Mouse (Mus musculus) embryonic stem cell, embryonic (primary cell): ENCODE results near the gene Arhgap33.

Experiments
- CTCF ChIA-PET, 4 experiments: fragments of 300-600 bp in 2 of 4; fragments of 350-600 bp in 2 of 4; sonication (Branson Sonifier 250); formaldehyde crosslinking; loops; one replicate each; lab custom pipeline; 2022; ENCODE audit warnings: inconsistent platforms in 2 of 4; lab: Charles Lee
- POLR2A ChIA-PET, 4 experiments: fragments of 300-600 bp in 2 of 4; fragments of 350-600 bp in 2 of 4; sonication (Branson Sonifier 250); formaldehyde crosslinking; loops; one replicate each; lab custom pipeline; 2022; ENCODE audit warnings: antibody characterized with exemption in 4 of 4, inconsistent platforms in 1 of 4; lab: Charles Lee

The Arhgap33 gene

DNA sequence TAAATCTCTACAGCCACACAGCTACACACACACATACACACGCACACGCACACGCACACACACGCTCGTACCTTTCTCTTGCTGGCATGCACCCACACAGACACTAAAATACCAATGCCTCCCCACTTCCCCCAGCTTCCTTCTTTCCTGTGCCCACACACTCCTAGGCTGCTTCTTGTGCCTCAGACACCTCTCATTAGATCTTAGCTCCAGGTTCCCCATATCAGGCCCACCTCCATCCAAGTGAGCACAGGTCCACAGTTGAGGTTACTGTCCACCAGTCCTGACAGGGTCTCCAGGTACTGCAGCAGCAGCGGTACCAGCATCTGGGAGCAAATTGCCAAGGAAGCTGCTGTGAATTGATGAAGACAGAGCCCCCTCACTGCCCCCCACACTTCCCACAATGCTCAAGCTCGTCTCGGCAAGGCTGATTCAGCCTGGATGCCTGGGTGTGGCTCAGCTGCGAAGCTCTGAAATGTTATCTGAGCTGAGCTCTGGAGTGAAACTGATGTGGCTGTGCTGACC is 3.5 kb downstream of the Arhgap33 start:
- CTCF ChIA-PET, result interaction anchor here in 2 of 4 experiments (0.7 to 1.1 kb wide), 2 partner anchors 26 to 134 kb away, joined by 3 read pairs; partner anchors contain the start of gene Haus5 (in 1 of the 2)
- POLR2A ChIA-PET, result interaction anchor here in 2 of 4 experiments (0.6 to 1.4 kb wide), 4 partner anchors 9 to 168 kb away, joined by 3 to 4 read pairs (median 3); partner anchors contain the start of gene Proser3 (in 1 of the 2)

DNA sequence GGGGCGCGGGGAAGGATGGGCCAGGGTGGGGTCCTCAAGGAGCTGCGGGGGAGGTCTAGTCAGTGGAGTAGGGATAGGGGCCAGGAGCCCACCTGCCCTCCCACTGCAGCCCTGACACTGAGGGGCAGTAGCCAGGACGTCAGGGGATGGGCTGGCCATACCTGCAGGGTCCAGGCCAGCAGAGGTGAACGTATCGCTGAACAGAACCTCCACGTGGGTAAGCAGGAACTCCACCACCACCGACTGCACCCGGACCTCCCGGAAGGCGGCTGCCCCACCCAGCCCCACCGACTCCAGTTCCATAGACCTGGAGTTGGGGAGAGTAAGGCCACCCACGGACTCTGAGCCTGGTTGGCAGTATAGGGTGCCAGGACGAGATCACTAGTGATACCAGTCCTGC is 7.9 kb downstream of the Arhgap33 start:
- ChIA-PET POLR2A (interaction anchor here in 3 of 4 experiments (0.9 to 2.7 kb wide), 4 partner anchors 9 to 31 kb away, joined by 3 to 11 read pairs (median 6); partner anchors contain the start of gene Proser3 (in 1 of the 3)), CTCF (interaction anchor here in 3 of 4 experiments (0.6 to 2.2 kb wide), 7 partner anchors 34 to 597 kb away, joined by 3 to 8 read pairs (median 4); partner anchors contain the start of gene Prodh2 (in 1 of the 3))

DNA sequence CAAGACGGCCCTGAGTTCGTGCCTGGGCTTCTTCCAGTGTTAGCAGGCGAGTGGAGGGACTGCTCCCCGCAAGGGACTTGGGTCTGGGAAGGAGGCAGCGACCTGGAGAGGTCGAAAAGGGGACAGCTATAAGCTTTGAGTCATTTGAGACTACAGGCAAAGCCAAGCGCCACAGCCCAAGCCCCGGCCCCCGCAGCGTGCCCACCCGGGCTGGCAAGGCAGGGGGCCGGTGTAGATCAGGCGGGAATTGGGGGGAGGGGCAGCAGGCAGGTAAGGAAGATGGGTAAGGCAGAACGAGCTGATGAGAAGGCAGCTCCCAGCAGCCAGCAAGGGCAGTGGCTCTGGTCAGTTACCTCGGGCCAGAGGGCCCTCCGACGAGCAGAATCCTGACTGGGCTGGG is 8.5 kb downstream of the Arhgap33 start:
- POLR2A ChIA-PET, result interaction anchor here in 3 of 4 experiments (0.9 to 2.7 kb wide), 4 partner anchors 8 to 26 kb away, joined by 3 to 11 read pairs (median 7); partner anchors contain the start of gene Proser3 (in 1 of the 3)
- CTCF ChIA-PET, result interaction anchor here (0.6 to 2.2 kb wide), 7 partner anchors 33 to 598 kb away, joined by 3 to 8 read pairs (median 3); partner anchors contain the start of gene Prodh2 (in 1 of the 4)

DNA sequence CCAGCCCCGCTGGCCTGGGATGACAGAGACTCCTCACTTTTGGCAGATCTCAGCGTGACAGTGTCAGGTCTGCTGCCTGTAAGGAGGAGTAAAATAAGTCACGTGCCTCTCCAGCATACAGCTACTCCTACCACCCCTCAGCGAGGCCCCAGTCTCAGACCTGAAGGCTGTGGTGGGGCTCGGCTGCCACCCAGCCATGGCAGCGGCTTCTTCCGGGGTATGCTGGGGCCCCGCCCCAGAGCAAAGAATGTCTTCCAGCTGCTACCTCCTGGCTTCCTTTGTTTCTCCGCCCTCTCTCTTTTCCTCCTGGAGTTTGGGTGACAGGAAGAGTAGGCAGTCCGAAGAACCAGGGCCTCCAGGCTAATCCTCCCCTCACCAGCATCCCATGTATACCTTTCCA is 8.9 kb downstream of the Arhgap33 start:
- ChIA-PET CTCF (interaction anchor here in 2 of 4 experiments (0.5 to 2.2 kb wide), 3 partner anchors 33 to 311 kb away, joined by 3 to 8 read pairs (median 3); no protein-coding TSS in a partner anchor), POLR2A (interaction anchor here in 2 of 4 experiments (1.3 to 2.7 kb wide), 4 partner anchors 8 to 21 kb away, joined by 3 to 11 read pairs (median 7); no protein-coding TSS in a partner anchor)

DNA sequence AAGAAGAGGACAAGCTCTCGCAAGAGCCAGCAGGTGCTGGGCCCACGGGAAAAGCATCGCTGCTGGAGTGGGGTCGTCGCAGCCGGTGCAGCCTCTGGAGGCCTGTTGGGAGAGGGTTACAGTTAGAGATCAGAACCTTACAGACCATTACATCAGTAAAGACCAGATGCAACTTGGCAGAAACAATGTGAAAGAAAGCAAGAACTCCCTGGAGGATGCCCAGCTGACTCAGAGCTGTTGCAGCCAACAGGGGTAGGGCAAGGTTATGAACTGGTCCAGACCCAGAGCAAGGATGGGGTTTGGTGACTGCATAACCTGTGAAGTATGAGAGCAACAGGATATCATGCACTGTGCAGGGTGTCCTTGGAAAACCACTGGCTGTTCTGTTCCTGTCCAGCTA is 10.4 kb downstream of the Arhgap33 start:
- POLR2A ChIA-PET, result interaction anchor here in 3 of 4 experiments (0.6 to 2.0 kb wide), 12 partner anchors 8 to 449 kb away, joined by 3 to 6 read pairs (median 4); partner anchors contain the start of genes Fam187b (in 1 of the 3) and Haus5 (in 1 of the 3)
- CTCF ChIA-PET, result interaction anchor here (0.6 to 2.2 kb wide), 6 partner anchors 8 to 89 kb away, joined by 3 to 8 read pairs (median 4); no protein-coding TSS in a partner anchor

DNA sequence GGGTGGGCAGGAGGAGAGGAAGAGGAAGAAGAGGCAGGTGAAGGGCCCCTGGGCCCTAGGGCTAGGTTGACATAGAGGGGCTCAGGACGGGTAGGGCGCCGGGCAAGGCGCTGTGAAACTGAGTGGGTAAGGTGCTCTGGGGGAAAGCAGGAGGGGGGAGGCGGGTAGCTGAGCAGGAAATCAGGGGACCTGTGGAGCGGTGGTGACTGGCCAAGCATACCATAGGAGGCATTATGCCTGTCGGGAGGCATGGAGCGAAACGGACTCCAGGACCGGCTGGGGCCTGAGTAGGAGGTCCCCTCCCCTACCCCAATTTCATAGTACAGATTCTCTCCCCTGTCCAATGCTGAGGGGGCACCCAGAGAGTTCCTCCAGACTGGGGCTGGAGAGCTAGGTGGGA is 12.0 kb downstream of the Arhgap33 start:
- ChIA-PET CTCF (interaction anchor here in 1 of 4 experiments (1.6 kb wide), 1 partner anchor 31 kb away, joined by 6 read pairs; no protein-coding TSS in a partner anchor), POLR2A (interaction anchor here in 3 of 4 experiments (0.6 to 1.7 kb wide), 7 partner anchors 8 to 142 kb away, joined by 3 to 6 read pairs (median 3); partner anchors contain the start of genes Haus5 (in 1 of the 3), Hspb6 (in 1 of the 3) and Proser3 (in 1 of the 3))

DNA sequence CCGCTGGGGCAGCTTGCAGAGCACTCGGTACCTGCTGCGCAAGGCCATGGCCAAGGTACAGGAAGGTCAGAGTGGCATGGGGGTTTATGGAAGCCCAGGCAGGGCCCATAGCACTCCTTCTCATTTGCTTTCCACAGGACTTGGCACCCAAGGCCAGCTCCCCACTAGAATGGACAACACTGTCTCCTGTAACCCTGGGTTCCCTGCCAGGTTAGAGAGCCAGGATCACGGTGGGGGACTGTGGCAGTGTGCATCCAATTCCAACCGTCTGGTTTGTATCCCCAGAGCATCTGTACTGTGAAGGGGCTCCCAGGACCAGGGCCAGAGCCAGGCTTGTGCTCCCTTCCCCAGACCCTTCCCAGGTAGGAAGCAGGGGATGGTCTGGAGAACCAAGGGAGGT is 14.0 kb downstream of the Arhgap33 start:
- POLR2A ChIA-PET, result interaction anchor here in 1 of 4 experiments (1.1 kb wide), 1 partner anchor 32 kb away, joined by 3 read pairs; the partner anchor contains the start of genes Hspb6 and Proser3
- CTCF ChIA-PET, result interaction anchor here in 1 of 4 experiments (0.5 kb wide), 1 partner anchor 92 kb away, joined by 3 read pairs; the partner anchor contains the start of gene Upk1a

DNA sequence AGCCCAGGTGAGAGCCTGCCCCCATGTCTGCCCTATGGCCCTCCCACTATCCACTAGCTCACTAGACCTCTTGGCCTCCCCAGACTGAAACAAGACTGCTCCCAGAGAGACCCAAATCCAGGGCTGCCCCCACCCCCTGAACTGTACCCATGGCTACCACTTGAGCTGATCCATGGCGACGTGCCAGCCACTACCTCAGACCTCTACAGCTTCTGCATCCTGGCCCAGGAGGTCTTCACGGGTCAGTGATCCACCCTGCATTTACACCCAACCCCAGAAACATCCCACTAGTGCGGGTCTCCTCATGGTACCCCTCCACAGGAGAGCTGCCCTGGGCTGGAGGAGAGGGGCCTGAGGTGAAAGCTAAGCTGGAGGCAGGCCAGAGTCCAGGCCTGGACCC is 14.5 kb downstream of the Arhgap33 start:
- CTCF ChIA-PET, result no interaction called here
- POLR2A ChIA-PET, result interaction anchor here in 2 of 4 experiments (0.6 to 1.1 kb wide), 2 partner anchors 32 to 1854 kb away, joined by 3 to 4 read pairs; partner anchors contain the start of genes Hspb6 (in 1 of the 2) and Proser3 (in 1 of the 2)

DNA sequence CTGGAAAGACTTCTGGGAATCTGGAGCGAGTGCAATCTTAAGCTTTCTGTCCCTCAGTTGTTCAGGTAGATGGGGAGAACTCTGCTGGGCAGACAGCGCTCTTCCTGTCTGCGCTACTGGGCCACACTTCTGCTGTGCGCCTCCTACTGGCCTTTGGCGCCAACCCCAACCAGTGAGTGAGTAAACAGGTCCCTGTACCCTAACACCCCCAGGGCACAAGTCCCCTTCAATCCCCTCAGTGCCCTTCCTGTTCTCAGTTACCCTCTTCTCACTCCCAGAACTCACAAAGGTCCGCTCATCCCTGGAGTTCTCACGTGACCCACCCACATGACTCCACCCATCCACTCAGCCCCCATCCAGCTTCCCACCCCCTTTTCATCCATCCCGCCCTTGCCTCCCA is 16.5 kb downstream of the Arhgap33 start:
- ChIA-PET CTCF (interaction anchor here in 3 of 4 experiments (0.7 to 1.7 kb wide), 13 partner anchors 11 to 212 kb away, joined by 3 to 7 read pairs (median 3); partner anchors contain the start of gene Cox6b1 (in 1 of the 3)), POLR2A (interaction anchor here in 3 of 4 experiments (0.5 to 1.8 kb wide), 9 partner anchors 9 to 182 kb away, joined by 3 to 10 read pairs (median 3); partner anchors contain the start of gene Kmt2b (in 1 of the 3))

DNA sequence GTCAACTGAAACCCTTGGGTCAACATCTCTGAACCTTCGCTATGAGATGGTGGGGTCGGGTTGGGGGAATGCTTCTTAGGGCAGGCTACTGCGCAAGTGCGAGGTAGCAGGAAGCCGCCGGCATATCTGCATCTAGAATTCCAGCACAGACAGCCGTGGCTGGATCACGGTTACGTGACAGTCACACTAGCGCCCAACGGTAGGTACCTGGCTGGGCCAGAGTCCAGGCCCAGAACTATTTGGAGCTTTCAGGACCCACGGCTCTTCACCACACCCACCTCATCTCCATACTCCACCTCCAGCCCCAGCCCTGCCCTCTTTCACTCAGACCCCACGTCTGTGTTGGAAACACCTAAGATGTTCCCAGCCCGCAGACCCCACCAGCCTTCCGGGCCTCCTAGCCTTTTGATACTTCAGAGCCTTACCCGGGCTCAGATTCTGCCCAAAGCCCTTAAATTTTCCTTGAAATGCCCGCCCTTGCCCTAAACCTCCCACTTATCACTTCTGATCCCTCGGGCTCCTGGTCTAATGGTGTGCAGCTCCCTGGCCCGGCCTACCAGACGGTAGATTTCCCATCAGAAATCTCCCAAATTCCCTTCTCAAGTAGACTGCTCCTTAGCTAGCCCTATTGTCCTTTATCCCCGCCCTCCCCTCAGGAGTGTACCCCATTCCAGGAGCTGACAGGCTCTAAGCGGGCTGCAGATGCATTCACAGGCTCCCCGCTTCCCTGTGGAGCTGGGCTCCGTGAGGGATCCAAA is 19.7 kb downstream of the Arhgap33 start:
- POLR2A ChIA-PET, result interaction anchor here in 3 of 4 experiments (0.5 to 2.5 kb wide), 18 partner anchors 9 to 1096 kb away, joined by 3 to 16 read pairs (median 4); partner anchors contain the start of genes Aplp1 (in 1 of the 3), E130208F15Rik (in 1 of the 3), Haus5 (in 1 of the 3) and Hspb6 (in 1 of the 3)

DNA sequence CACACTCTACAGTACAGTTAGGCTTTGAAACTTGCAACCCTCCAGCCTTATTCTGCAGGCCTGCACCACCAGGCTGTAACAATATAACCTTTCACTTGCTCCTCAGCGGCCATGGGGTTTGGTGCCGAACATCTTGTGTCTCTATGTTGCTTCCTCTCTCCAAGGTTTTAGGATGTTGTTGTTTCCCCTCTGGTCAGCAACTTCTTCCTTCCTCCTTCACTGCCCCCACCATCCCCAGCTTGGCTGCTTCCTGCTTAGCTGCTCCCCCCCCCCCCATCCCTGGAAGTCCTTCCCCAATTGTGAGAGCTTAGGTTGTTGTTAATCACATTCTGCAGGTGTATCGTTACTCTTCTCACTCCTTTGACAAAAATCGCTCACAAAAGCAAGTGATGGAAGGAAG is 26.8 kb downstream of the Arhgap33 start:
- CTCF ChIA-PET, result interaction anchor here in 1 of 4 experiments (0.6 kb wide), 1 partner anchor 451 kb away, joined by 3 read pairs; no protein-coding TSS in a partner anchor
- POLR2A ChIA-PET, result no interaction called here

More for the DNA sequence above, 19.7 kb downstream of the Arhgap33 start:
- CTCF ChIA-PET, result interaction anchor here (0.5 to 1.5 kb wide), 16 partner anchors 23 to 520 kb away, joined by 3 to 6 read pairs (median 4); partner anchors contain the start of gene Pmis2 (in 1 of the 4)

DNA sequence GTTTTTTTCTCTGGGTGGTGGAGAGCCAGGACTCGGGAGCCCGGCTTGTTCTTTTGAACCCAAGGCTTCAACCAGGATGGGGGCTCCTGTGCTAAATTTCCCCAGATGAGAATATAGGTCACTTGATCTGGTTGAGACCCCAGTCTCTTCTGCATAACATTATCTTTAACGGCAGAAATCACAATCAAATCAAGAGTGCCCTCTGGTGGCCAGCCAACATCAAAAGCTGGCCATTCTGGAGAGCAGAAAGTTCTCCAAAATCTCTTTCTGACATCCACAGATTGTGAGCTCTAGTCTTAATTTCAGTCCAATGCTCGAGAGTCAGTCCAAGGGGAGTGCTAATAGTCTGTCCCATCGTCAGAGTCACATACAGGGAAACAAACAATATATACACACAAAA is 33.7 kb downstream of the Arhgap33 start:
- ChIA-PET CTCF (interaction anchor here in 2 of 4 experiments (0.6 to 1.0 kb wide), 3 partner anchors 10 to 455 kb away, joined by 3 read pairs; partner anchors contain the start of gene Usf2 (in 1 of the 2)), POLR2A (interaction anchor here in 1 of 4 experiments (1.1 kb wide), 1 partner anchor 10 kb away, joined by 4 read pairs; no protein-coding TSS in a partner anchor)

DNA sequence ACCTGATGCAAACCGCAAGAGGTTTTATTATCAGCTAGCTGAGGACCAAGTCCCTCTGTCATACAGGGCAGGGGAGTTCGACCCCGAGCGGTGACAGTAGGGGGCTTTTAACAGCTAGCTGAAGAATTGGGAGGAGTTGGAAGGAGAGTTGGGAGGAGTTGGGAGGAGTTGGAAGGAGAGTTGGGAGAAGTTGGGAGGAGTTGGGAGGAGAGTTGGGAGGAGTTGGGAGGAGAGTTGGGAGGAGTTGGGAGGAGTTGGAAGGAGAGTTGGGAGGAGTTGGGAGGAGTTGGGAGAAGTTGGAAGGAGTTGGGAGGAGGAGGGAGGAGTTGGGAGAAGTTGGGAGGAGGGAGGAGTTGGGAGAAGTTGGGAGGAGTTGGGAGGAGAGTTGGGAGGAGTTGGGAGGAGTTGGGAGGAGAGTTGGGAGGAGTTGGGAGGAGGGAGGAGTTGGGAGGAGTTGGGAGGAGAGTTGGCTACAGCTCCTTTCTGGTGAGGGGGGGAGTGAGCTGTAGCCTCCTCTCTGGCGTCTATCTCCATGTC is 39.3 kb downstream of the Arhgap33 start:
- POLR2A ChIA-PET, result interaction anchor here in 1 of 4 experiments (1.3 kb wide), 1 partner anchor 20 kb away, joined by 3 read pairs; no protein-coding TSS in a partner anchor
- CTCF ChIA-PET, result interaction anchor here in 1 of 4 experiments (0.8 kb wide), 1 partner anchor 371 kb away, joined by 3 read pairs; no protein-coding TSS in a partner anchor

DNA sequence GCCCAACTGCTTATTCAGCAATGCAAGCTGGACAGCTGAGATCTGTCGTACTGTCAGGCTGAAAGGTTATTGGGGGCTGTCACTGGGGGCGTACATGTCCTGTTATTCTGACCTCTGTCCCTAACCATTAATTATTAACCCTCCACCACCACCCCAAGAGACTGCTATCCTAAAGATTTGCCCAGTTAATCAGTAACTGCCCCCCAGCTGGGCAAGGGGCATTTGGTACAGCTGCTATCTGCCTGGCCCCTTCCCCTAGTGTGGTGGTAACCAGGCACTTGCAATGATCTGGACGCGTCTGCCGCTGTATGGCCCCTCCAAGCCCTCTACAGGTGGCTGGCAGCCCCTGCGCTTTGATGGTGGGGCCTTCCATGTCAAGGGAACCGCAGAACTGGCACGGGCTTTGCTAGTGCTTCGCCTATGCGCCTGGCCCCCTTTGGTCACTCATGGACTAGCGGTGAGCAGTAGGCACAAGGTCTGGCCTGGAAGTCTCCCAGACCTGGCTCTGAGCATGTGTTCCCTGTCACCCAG is 41.4 kb downstream of the Arhgap33 start, which contains the start of gene Prodh2:
Gene Prodh2 (plus strand): TSS at position 222 of the 531 bp plus-strand sequence.
- POLR2A ChIA-PET, result interaction anchor here in 2 of 4 experiments (0.7 to 1.3 kb wide), 6 partner anchors 8 to 180 kb away, joined by 3 to 6 read pairs (median 4); no protein-coding TSS in a partner anchor

DNA sequence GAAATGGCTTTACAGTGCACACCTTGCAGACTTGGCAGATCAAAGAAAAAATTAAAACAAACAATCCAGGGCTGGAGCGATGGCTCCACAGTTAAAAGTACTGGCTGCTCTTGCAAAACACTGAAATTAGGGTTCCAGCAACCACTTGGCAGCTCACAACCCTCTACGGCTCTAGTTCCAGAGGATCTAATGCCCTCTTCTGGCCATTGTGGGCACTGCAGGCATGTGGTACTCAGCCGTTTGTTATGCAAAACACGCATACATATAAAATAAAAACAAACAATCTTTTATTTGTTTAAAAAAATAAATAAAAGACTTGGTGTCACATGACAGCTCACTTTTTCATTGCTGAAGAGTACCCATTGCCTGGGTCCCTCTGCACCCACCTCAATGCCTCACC is 42.1 kb downstream of the Arhgap33 start:
- ChIA-PET POLR2A (interaction anchor here in 3 of 4 experiments (0.6 to 1.3 kb wide), 8 partner anchors 25 to 179 kb away, joined by 3 to 6 read pairs (median 4); no protein-coding TSS in a partner anchor), CTCF (interaction anchor here (0.5 to 5.6 kb wide), 51 partner anchors 9 to 481 kb away, joined by 3 to 31 read pairs (median 4); partner anchors contain the start of genes Arhgap33 (in 1 of the 4), Cox6b1 (in 1 of the 4), Fam187b (in 1 of the 4) and Upk1a (in 1 of the 4))

More for the DNA sequence above, 41.4 kb downstream of the Arhgap33 start, which contains the start of gene Prodh2:
- CTCF ChIA-PET, result interaction anchor here (0.6 to 5.6 kb wide), 30 partner anchors 9 to 481 kb away, joined by 3 to 31 read pairs (median 4); partner anchors contain the start of genes Cox6b1 (in 2 of the 4) and Arhgap33 (in 1 of the 4)

DNA sequence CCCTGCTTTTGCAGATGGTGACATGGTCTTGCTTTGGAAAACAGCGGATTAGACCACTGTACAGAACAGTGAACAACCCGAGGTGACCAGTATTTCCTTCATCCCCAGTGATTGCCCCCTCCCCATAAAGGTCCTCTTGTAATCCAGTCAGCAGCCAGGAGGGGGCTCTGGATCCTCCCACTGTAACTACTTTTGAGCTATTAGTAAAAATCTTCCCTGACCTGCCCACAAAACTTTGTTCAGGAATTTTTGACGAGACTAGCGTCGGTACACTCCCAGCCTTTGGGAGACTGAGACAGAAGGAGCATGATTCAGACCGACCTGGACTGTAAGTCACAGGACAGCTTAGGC is 43.9 kb downstream of the Arhgap33 start:
- CTCF ChIA-PET, result interaction anchor here (0.6 to 5.6 kb wide), 75 partner anchors 9 to 666 kb away, joined by 3 to 42 read pairs (median 4); partner anchors contain the start of genes Upk1a (in 2 of the 4), E130208F15Rik (in 1 of the 4), Etv2 (in 1 of the 4) and Fam187b (in 1 of the 4)
- POLR2A ChIA-PET, result interaction anchor here in 3 of 4 experiments (0.7 to 2.4 kb wide), 28 partner anchors 9 to 211 kb away, joined by 3 to 8 read pairs (median 3); partner anchors contain the start of genes Wdr62 (in 2 of the 3), Cox6b1 (in 1 of the 3), Haus5 (in 1 of the 3) and Hspb6 (in 1 of the 3)
